ENCODE assay signal across 29 mouse cellular contexts in genomic region chr3:127093631-127094030, GRCm38 (mm10).
DNase-seq lines count a peak whose midpoint lies in the region; ATAC-seq lines count a peak whose summit lies in the region.
"Had no signal": no experiment of that assay in that cellular context is flagged by ENCODE, and none has a peak within 500 bp of the region (broad histone marks: within the 10 kb centered on the region; RNA-seq: fewer than 3 reads in every experiment).

No protein-coding gene starts in this region.

- H3K4me1 ChIP-seq in hindbrain, embryonic 11.5 days (replicated peaks; ENCODE audit: control insufficient read depth, insufficient read depth, low read length): no peaks in the 10 kb centered on the region
- H3K4me1 ChIP-seq in hindbrain, embryonic 12.5 days: no peaks in the 10 kb centered on the region
- H3K4me1 ChIP-seq: limb, embryonic 13.5 days; lung, embryonic 15.5 days; neural tube, embryonic 12.5 days had no signal

- no peaks in the 10 kb centered on the region for H3K36me3 ChIP-seq in hindbrain, embryonic 11.5 days (ENCODE audit: control insufficient read depth, insufficient read depth, low read length)
- H3K36me3 ChIP-seq in hindbrain, embryonic 12.5 days: no peaks in the 10 kb centered on the region
- H3K36me3 ChIP-seq: limb, embryonic 13.5 days; lung, embryonic 15.5 days; midbrain, embryonic 10.5 days; neural tube, embryonic 12.5 days had no signal

- peak; percentile 41 for DNase-seq in heart, adult 11 months
- DNase-seq in heart, adult 8-10 months (ENCODE audit: low spot score): no peak
- peak; percentile 69 for DNase-seq in right cerebral cortex, adult 18-20 months
- DNase-seq in right cerebral cortex, postnatal 25 days: no peak
- DNase-seq in left cerebral cortex, adult 9 months (ENCODE audit: low spot score in 2 of 2): peak; percentile 51
- DNase-seq in hindbrain, embryonic 11.5 days (ENCODE audit: low spot score): no peak
- DNase-seq: adrenal gland, postnatal 25 days; cerebellum, adult 18-20 months; cerebellum, postnatal 10 days; forebrain, postnatal 0 days; gastrocnemius, postnatal 14 days; heart, postnatal 36 days; kidney, adult 9 months; kidney, postnatal 10 days; layer of hippocampus, adult 9-11 months; thymus, postnatal 4 days had no signal

- H3K27me3 ChIP-seq in hindbrain, embryonic 11.5 days (ENCODE audit: control insufficient read depth, insufficient read depth, low read length): no peaks in the 10 kb centered on the region
- H3K27me3 ChIP-seq in hindbrain, embryonic 12.5 days: no peaks in the 10 kb centered on the region
- H3K27me3 ChIP-seq: limb, embryonic 13.5 days; lung, embryonic 15.5 days; neural tube, embryonic 12.5 days had no signal

- no peak overlapping the region for H3K4me3 ChIP-seq in hindbrain, embryonic 11.5 days (ENCODE audit: low read depth, low read length)
- no peak overlapping the region for H3K4me3 ChIP-seq in hindbrain, embryonic 12.5 days
- H3K4me3 ChIP-seq: erythroblast, embryonic 14.5 days; limb, embryonic 13.5 days; lung, embryonic 15.5 days; midbrain, embryonic 10.5 days; myocyte; neural tube, embryonic 12.5 days had no signal

- 91% methylated on average over 4 of the region's 4 CpGs for WGBS in hindbrain, embryonic 11.5 days
- 84% methylated on average over 4 of the region's 4 CpGs for WGBS in hindbrain, embryonic 12.5 days

- no peak overlapping the region for H3K27ac ChIP-seq in hindbrain, embryonic 11.5 days (ENCODE audit: low read depth, low read length)
- no peak overlapping the region for H3K27ac ChIP-seq in hindbrain, embryonic 12.5 days
- H3K27ac ChIP-seq: hindbrain, embryonic 14.5 days; limb, embryonic 13.5 days; lung, embryonic 15.5 days; midbrain, embryonic 10.5 days; neural tube, embryonic 12.5 days had no signal

- H3K9ac ChIP-seq in hindbrain, embryonic 11.5 days (ENCODE audit: low read depth, low read length): no peak overlapping the region
- no peak overlapping the region for H3K9ac ChIP-seq in hindbrain, embryonic 12.5 days
- H3K9ac ChIP-seq: forebrain, postnatal 0 days; hindbrain, embryonic 14.5 days; limb, embryonic 13.5 days; lung, embryonic 15.5 days; neural tube, embryonic 12.5 days had no signal

- no peak overlapping the region for H3K4me2 ChIP-seq in hindbrain, embryonic 11.5 days (replicated peaks; ENCODE audit: low read depth, low read length)
- H3K4me2 ChIP-seq in hindbrain, embryonic 12.5 days (replicated peaks): no peak overlapping the region
- H3K4me2 ChIP-seq: heart, embryonic 11.5 days; hindbrain, embryonic 14.5 days; limb, embryonic 13.5 days; liver, embryonic 11.5 days; lung, embryonic 15.5 days; neural tube, embryonic 12.5 days had no signal

- no peak for ATAC-seq in hindbrain, embryonic 11.5 days (ENCODE audit: low FRiP score)
- ATAC-seq in hindbrain, embryonic 12.5 days (ENCODE audit: low FRiP score): no peak
- ATAC-seq: CD4-positive, CD25-positive, alpha-beta regulatory T cell, adult 4 months; forebrain, postnatal 0 days; intestine, postnatal 0 days; midbrain, embryonic 16.5 days had no signal

- H3K9me3 ChIP-seq in hindbrain, embryonic 11.5 days (ENCODE audit: control insufficient read depth, low read length): no peaks in the 10 kb centered on the region
- no peaks in the 10 kb centered on the region for H3K9me3 ChIP-seq in hindbrain, embryonic 12.5 days (replicated peaks)
- H3K9me3 ChIP-seq: limb, embryonic 13.5 days; lung, embryonic 15.5 days; midbrain, embryonic 10.5 days; neural tube, embryonic 12.5 days had no signal

Comparison
In these comparisons a context has a peak if more than half of its experiments do, and no peak if none do; other contexts are left out.
1. DNase-seq: peak in heart, adult 11 months (single experiment), right cerebral cortex, adult 18-20 months (single experiment) and left cerebral cortex, adult 9 months (2 of 2); none in heart, adult 8-10 months (single experiment), right cerebral cortex, postnatal 25 days (single experiment) and hindbrain, embryonic 11.5 days (single experiment).